Mouse (Mus musculus): ENCODE results near the gene Srrt. TPM values are rescaled to one million over a fixed set of nuclear protein-coding genes. Genes with fewer than 3 reads are reported as not detected.

Gene Srrt
- polyA plus RNA-seq, 1 experiment from 2014 or later: 141 TPM

DNA sequence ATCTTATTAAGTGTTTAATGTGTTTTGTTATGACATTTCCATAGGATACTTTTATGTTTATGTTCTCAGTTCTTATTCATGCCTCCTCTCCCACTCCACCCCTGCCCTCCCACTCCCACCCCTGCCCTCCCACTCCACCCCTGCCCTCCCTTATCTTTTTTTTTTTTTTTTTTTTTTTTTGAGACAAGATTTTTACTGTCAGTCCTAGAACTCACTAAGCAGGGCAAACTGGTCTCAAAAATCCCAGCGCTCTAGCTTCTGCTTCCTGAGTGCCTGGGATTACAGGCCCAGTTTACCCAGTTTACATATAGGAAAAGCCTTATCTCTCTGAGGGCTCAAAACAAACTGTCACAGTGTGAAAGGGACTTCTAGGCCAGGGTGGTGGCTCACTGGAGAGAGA is 38.9 kb upstream of the Srrt start:
- Histone ChIP-seq H3K4me3 (no peak overlapping the region), H3K36me3 (no peaks in the 10 kb centered on the region), H3K9me3 (no peaks in the 10 kb centered on the region), H3K4me1 (peaks cover 41% of the 10 kb centered on the region), H3K4me2 (replicated peaks) (peak overlapping the region; percentile 40), H3K9ac (no peak overlapping the region), H3K27ac (no peak overlapping the region), H3K27me3 (no peaks in the 10 kb centered on the region)
- ATAC-seq (ENCODE audit: low FRiP score, low read depth): no peak
- 71% methylated on average over 1 of the region's 1 CpGs for WGBS

DNA sequence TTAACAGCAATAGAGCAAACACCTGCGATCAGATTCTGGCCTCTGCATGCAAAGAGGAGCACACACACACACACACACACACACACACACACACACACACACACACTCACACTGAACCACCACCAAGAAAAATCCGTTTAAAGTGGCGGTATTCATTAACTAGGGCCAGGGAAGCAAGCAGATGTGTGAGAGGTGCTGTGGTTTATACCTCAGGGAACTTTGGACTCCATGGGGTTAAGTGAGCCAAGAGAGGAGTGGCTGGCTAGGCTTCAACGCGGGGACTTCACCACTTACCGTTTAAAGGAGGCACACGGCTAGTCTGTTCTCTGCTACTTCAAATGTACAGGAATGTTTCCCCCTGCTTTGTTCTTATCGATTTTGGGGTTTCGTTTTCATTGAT is 38.3 kb upstream of the Srrt start:
- no peak overlapping the region for H3K4me3 ChIP-seq
- peak overlapping the region; percentile 40 for H3K4me2 ChIP-seq (replicated peaks)
- no peaks in the 10 kb centered on the region for H3K9me3 ChIP-seq
- no peaks in the 10 kb centered on the region for H3K27me3 ChIP-seq
- WGBS: 13% methylated on average over 9 of the region's 9 CpGs
- no peaks in the 10 kb centered on the region for H3K36me3 ChIP-seq
- ATAC-seq (ENCODE audit: low FRiP score, low read depth): no peak
- H3K27ac ChIP-seq: no peak overlapping the region
- H3K4me1 ChIP-seq: peaks cover 41% of the 10 kb centered on the region
- H3K9ac ChIP-seq: 0 out of 2 replicates have a peak overlapping the region, but pooled peaks have one; percentile 5

DNA sequence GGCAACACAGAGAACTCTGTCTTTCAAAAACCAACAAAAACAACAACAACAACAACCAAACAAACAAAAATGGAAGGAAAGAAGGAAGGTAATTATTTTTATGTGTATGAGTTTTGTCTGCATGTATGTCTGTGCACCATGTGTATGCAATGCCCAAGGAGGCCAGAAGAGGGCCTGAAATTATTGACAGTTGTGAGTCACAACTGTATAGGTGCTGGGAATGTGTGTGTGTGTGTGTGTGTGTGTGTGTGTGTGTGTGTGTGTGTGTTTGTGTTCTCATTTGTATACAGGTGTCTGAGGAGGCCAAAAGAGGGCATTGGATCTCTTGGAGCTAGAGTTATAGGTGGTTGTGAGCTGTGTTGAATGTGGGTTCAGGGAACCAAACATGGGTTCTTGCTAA is 36.4 kb upstream of the Srrt start:
- no peak for ATAC-seq (ENCODE audit: low FRiP score, low read depth)
- H3K36me3 ChIP-seq: no peaks in the 10 kb centered on the region
- H3K4me2 ChIP-seq (replicated peaks): no peak overlapping the region
- no peak overlapping the region for H3K9ac ChIP-seq
- H3K27ac ChIP-seq: no peak overlapping the region
- no peak overlapping the region for H3K4me3 ChIP-seq
- H3K4me1 ChIP-seq: peaks cover 48% of the 10 kb centered on the region
- H3K9me3 ChIP-seq: no peaks in the 10 kb centered on the region
- H3K27me3 ChIP-seq: no peaks in the 10 kb centered on the region

- H3K4me3 ChIP-seq: no peak overlapping the region
- H3K9me3 ChIP-seq: no peaks in the 10 kb centered on the region
- H3K27ac ChIP-seq: no peak overlapping the region
- H3K9ac ChIP-seq: no peak overlapping the region
- H3K36me3 ChIP-seq: no peaks in the 10 kb centered on the region
- no peaks in the 10 kb centered on the region for H3K27me3 ChIP-seq
- no peak for ATAC-seq (ENCODE audit: low FRiP score, low read depth)
- peaks cover 47% of the 10 kb centered on the region for H3K4me1 ChIP-seq
- H3K4me2 ChIP-seq (replicated peaks): no peak overlapping the region
- 89% methylated on average over 5 of the region's 5 CpGs for WGBS
Measured at GRCm38 (mm10) chr5:137343412-137343811, 35.9 kb upstream of the Srrt start.

GRCm38 (mm10) chr5:137342407-137343012 is 35.0 kb upstream of the Srrt start:
- Histone ChIP-seq H3K4me2 (replicated peaks) (no peak overlapping the region), H3K9ac (no peak overlapping the region), H3K27me3 (no peaks in the 10 kb centered on the region), H3K4me1 (peaks cover 41% of the 10 kb centered on the region), H3K36me3 (no peaks in the 10 kb centered on the region), H3K4me3 (no peak overlapping the region), H3K9me3 (no peaks in the 10 kb centered on the region), H3K27ac (no peak overlapping the region)
- ATAC-seq (ENCODE audit: low FRiP score, low read depth): no peak
- WGBS: 77% methylated on average over 7 of the region's 7 CpGs

- peaks cover 28% of the 10 kb centered on the region for H3K4me1 ChIP-seq
- no peak overlapping the region for H3K27ac ChIP-seq
Measured at GRCm38 (mm10) chr5:137340222-137340621, 32.7 kb upstream of the Srrt start.

GRCm38 (mm10) chr5:137339290-137339979 is 32.0 kb upstream of the Srrt start:
- WGBS: 12% methylated on average over 22 of the region's 22 CpGs
- H3K9me3 ChIP-seq: no peaks in the 10 kb centered on the region
- peak overlapping the region; percentile 77 for H3K4me2 ChIP-seq (replicated peaks)
- peak overlapping the region; percentile 68 for H3K9ac ChIP-seq
- no peaks in the 10 kb centered on the region for H3K27me3 ChIP-seq
- no peaks in the 10 kb centered on the region for H3K36me3 ChIP-seq
- H3K4me1 ChIP-seq: peaks cover 21% of the 10 kb centered on the region
- peak overlapping the region; percentile 46 for H3K4me3 ChIP-seq
- peak overlapping the region; percentile 29; the same call in 1 of the 2 replicates for H3K27ac ChIP-seq
- 0 out of 2 replicates have a peak, but pooled peaks have one; percentile 18 for ATAC-seq (ENCODE audit: low FRiP score, low read depth)

More at GRCm38 (mm10) chr5:137340222-137340621, 32.7 kb upstream of the Srrt start:
- Histone ChIP-seq H3K4me3 (no peak overlapping the region), H3K9ac (no peak overlapping the region), H3K27me3 (no peaks in the 10 kb centered on the region), H3K4me2 (replicated peaks) (no peak overlapping the region; the same call in 1 of the 2 replicates), H3K36me3 (no peaks in the 10 kb centered on the region), H3K9me3 (no peaks in the 10 kb centered on the region)
- 74% methylated on average over 6 of the region's 6 CpGs for WGBS
- ATAC-seq (ENCODE audit: low FRiP score, low read depth): no peak

- peak overlapping the region; percentile 29 for H3K27ac ChIP-seq
- H3K27me3 ChIP-seq: no peaks in the 10 kb centered on the region
- H3K36me3 ChIP-seq: no peaks in the 10 kb centered on the region
- ATAC-seq (ENCODE audit: low FRiP score, low read depth): peak; percentile 29
- 5% methylated on average over 11 of the region's 11 CpGs for WGBS
- H3K9me3 ChIP-seq: no peaks in the 10 kb centered on the region
- H3K9ac ChIP-seq: peak overlapping the region; percentile 68
- H3K4me2 ChIP-seq (replicated peaks): peak overlapping the region; percentile 77
- H3K4me3 ChIP-seq: peak overlapping the region; percentile 46
- H3K4me1 ChIP-seq: peaks cover 18% of the 10 kb centered on the region
Measured at GRCm38 (mm10) chr5:137338663-137339289, 31.3 kb upstream of the Srrt start.

GRCm38 (mm10) chr5:137338256-137338655 is 30.8 kb upstream of the Srrt start:
- Histone ChIP-seq H3K4me2 (replicated peaks) (peak overlapping the region; percentile 77), H3K4me1 (peaks cover 18% of the 10 kb centered on the region), H3K27me3 (no peaks in the 10 kb centered on the region), H3K9me3 (no peaks in the 10 kb centered on the region), H3K36me3 (no peaks in the 10 kb centered on the region), H3K4me3 (peak overlapping the region; percentile 46), H3K9ac (peak overlapping the region; percentile 68), H3K27ac (peak overlapping the region; percentile 29)
- under 1% methylated on average over 19 of the region's 19 CpGs for WGBS
- ATAC-seq (ENCODE audit: low FRiP score, low read depth): peak; percentile 83

DNA sequence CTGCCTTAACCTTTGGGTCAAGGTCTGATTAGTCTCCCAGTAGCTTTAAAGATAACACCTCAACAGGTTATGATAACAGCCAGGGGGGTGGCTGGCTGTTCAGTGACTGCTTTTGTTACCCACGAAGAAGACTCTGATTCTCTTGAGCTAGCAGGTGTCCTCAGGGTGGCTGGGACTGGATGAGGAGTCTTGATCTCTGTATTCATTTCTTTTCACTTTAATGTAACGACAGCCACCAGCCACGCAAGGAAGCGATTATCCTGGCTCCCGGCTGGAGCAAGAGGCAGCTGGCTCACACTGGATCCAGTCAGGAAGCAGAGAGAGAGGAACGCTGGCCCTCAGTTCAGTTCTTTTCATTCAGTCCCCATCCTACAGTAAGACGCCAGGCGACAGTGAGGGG is 29.7 kb upstream of the Srrt start:
- no peaks in the 10 kb centered on the region for H3K36me3 ChIP-seq
- WGBS: 40% methylated on average over 8 of the region's 8 CpGs
- no peaks in the 10 kb centered on the region for H3K27me3 ChIP-seq
- H3K4me3 ChIP-seq: no peak overlapping the region
- H3K9ac ChIP-seq: no peak overlapping the region
- ATAC-seq (ENCODE audit: low FRiP score, low read depth): no peak
- no peak overlapping the region for H3K4me2 ChIP-seq (replicated peaks)
- no peak overlapping the region; the same call in 1 of the 2 replicates for H3K27ac ChIP-seq
- H3K4me1 ChIP-seq: peaks cover 28% of the 10 kb centered on the region
- H3K9me3 ChIP-seq: no peaks in the 10 kb centered on the region

DNA sequence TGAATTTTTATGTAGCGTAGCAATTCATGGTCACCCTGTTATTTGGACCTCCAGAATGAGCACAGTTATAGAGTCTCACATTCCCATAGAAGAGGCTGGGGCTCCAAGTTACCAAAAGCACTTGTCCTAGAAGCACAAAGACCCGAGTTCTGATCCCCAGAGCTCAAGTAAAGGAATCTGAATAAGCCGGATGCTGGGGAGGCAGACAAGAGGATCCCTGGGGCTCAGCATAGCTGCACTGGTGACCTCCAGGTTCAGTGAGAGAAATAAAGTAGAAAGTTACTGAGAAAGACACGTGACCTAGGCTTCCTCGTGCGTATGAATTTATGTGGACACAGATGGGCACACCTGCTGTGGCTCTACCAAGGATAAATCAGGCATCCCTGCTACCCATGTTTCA is 27.6 kb upstream of the Srrt start:
- Histone ChIP-seq H3K4me3 (no peak overlapping the region), H3K9ac (no peak overlapping the region), H3K27me3 (no peaks in the 10 kb centered on the region), H3K27ac (no peak overlapping the region), H3K4me2 (replicated peaks) (no peak overlapping the region), H3K4me1 (peaks cover 29% of the 10 kb centered on the region), H3K36me3 (0 out of 2 replicates have a peak, but pooled peaks cover under 1% of the 10 kb centered on the region), H3K9me3 (no peaks in the 10 kb centered on the region)
- whole genome bisulfite sequencing: 76% methylated on average over 6 of the region's 6 CpGs
- no peak for ATAC-seq (ENCODE audit: low FRiP score, low read depth)

DNA sequence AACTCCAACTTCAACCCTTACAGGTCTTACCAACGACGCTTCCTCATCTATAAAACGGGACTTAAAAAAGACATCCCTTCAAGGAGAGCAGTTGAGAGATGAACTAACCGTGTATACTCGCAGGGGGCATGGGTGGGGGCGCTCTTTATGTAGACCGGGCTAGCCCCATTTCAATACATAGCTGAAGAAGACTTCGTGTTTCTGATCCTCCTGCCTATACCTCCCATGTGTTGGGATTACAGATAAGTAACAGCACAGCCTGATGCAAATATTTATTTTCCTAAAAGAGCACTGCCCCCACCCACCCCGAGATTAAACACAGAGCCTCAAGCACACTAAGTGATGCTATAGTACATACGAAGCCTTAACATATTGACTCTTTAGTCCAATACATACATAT is 26.8 kb upstream of the Srrt start:
- H3K4me2 ChIP-seq (replicated peaks): peak overlapping the region; percentile 87
- H3K36me3 ChIP-seq: 0 out of 2 replicates have a peak, but pooled peaks cover 6% of the 10 kb centered on the region
- ATAC-seq (ENCODE audit: low FRiP score, low read depth): no peak
- H3K4me1 ChIP-seq: peaks cover 22% of the 10 kb centered on the region
- H3K9ac ChIP-seq: no peak overlapping the region
- WGBS: 59% methylated on average over 10 of the region's 10 CpGs
- H3K27ac ChIP-seq: no peak overlapping the region
- H3K27me3 ChIP-seq: no peaks in the 10 kb centered on the region
- no peaks in the 10 kb centered on the region for H3K9me3 ChIP-seq
- peak overlapping the region; percentile 65; the same call in 1 of the 2 replicates for H3K4me3 ChIP-seq

Measured in limb, embryonic 13.5 days (tissue).